Mouse (Mus musculus): ENCODE measurements around the gene Ola1.
A peak's percentile ranks its signal among the peaks of the same experiment; 100 is the strongest.

The Ola1 gene

GRCm38 (mm10) chr2:73218913-73219312 is at the start of gene Ola1:
Gene Ola1 (minus strand): TSS chr2:73218924.
- no peak for DNase-seq

- DNase-seq, result no peak
Observed at GRCm38 (mm10) chr2:73268281-73268680, 49.6 kb upstream of the Ola1 start.

DNA sequence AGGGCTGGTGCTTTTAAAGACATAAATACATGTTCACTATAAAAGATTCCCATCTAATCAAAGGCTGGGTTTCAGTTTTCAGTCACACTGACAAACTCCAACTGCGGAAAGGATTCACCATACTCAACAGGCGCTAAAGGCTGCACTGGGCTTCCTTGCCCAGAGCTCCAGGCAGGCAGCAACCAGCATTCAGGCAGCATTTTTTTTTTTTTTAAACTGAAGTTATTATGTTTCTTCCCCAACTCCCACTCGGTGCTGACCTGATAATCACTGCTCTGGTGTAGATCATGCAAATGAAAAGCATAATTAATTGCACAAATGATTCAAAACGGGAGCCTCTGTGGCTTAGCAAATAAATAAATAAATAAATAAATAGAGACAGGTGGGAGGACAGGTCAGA is 49.1 kb upstream of the Ola1 start:
- DNase-seq, result no peak

DNA sequence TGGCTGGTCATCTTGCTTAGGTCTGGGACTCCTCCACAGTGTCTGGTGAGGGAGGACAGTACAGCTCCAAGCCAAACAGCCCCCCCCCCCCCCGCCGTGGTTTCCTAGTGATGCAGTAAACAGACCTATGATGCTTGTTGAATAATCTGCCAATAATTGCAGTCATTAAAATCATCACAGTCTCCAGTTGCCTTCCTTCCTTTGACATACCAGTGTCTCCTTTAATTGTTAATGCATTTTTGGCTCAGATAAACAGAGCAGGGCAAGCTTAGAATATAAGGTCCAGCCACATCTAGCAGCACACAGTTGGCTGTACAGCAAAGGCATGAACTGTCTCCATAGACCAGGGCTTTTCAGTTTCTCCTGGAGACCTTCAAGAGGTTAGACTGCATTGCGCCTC is 48.5 kb upstream of the Ola1 start:
- no peak for DNase-seq

DNA sequence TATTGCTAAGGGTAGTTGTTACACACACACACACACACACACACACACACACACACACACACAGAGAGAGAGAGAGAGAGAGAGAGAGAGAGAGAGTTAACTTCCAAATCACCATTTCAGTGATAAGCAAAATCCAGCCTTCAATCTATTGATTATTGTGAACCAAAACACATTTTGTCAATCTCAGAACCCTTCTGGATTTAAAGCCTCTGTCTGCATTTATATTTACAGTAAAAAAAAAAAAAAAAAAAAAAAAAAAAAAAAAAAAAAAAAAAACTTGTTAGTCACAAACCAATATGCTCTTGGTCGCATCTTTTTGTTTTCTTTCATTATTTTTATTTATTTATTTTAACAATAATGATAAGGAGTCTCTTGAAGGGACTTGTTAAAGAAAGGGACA is 47.9 kb upstream of the Ola1 start:
- DNase-seq, result no peak

GRCm38 (mm10) chr2:73266011-73266410 is 47.3 kb upstream of the Ola1 start:
- no peak for DNase-seq

DNA sequence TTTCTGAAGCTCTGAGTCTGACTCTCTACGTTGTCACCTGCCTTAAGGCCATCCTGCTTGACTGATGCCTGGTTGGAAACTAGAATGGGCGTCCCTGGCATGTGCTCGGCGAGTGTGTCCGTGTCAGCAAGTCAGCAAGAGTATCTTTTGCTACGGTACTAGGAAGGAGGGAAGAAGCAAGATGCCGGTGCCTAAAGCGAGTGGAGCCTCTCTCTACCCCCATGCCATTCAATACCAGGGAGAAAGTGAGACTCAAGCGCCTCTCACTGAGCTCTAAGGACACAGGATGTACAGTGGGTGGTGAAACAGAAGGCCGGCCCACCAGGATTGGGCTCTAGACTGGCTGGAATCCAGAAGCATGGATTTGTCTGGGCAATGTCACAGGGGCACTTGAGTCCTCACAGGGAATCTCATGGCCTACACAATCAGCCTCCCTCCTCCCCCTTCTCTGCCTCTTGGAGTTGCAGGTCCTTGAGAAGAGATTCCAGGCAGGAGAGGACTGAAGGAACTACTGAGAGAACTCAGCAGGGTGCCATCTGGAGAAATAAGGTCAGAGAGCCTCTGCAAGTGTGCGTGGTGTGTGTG is 46.0 kb upstream of the Ola1 start:
- DNase-seq, result no peak

- DNase-seq, result no peak
Observed at GRCm38 (mm10) chr2:73263794-73264610, 45.3 kb upstream of the Ola1 start.

GRCm38 (mm10) chr2:73263172-73263765 is 44.5 kb upstream of the Ola1 start:
- no peak for DNase-seq

DNA sequence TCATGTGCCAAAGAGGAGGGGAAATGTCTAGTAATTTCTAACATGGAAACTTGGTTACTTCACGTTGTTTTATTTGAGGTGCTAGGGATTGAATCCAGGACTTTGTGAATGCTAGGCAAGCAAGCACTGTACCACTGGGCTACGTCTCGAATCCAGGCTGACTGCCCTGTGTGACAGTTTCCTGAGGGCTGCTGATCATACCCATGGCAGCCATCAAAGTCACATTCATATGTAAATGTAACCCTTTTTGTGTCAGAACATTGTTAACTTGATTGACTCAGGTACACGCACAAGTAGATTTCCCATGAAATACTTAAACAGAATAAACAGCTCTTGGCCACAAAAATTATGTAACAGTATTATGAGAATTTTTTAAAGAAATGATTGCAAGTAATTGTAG is 30.0 kb upstream of the Ola1 start:
- no peak for DNase-seq

DNA sequence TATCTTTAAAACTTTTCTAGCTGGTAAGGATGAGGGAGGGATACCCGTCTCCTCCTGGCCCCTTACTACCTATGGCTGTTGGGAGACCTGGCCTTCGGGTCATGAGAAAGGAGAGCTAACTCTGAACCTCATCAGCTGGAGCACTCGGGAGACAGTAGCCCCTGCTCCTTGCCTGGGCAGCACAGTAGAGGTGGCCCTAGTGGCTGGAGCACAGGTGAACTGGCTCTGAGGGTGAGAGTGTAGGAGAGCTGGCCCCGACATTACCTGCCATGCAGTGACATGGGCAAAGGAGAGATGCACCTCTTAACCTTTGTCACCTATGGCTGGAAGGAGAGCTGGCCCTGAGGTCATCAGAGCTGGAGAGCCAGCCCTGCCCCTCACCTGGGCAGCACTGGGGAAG is 22.6 kb upstream of the Ola1 start:
- DNase-seq, result no peak

DNA sequence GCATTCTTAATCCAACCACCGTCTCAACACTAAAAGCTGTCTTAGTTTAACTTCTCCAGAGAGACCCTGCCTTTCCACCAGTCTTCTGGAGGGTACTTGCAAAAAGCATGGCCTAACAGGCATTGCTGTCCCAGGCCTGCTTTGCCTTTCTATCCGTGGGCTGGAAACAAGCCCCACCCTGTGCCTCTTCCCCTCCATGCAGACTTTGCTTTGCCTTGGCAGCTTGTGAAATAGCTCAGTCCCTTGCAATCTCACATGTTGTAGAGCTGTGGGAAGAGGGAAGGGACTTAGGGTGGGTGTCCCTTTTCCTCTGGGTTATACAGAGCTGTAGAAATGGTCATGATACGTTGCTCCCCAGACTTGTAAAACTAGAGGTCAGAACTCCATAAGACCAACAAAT is 12.4 kb upstream of the Ola1 start:
- DNase-seq, result no peak

DNA sequence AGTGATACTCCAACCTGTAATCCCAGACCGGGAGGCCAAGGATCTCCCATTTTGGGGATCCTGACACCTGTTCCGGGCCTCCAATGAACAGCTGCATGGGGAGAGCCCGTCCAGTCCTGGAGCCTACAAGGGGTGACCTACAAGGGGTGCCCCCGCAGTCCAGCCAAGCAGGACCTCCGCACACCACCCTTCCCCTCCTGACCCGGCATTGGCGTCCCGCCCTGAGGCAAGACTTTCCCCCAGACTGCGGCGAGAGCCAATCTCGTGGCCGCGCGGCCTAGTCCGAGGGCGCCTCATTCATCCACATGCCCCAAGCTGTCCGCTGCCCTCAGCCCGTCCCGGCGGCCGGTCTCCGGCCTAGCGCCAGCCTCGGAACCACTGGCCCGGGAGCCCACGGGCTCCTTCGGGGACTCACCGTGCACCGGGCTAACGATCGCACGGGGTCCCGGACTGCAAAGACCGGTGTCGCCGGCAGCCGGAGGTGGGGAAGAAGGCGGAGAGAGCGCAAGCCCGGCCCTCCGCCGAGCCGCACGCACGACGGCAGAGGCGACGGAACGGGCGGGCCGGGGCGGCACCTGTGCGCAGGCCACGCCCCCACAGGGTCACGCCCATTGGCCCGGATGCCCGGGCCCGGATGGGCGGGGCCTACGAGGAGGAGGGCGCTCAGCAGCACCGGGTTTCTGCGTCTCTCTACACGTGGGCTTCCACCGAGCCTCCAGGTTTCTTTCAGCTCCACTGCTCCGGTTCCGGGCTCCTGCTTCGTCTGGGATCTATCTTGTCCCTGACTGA is 4.7 kb downstream of the Ola1 start:
- DNase-seq, result peak; percentile 90 to 94

DNA sequence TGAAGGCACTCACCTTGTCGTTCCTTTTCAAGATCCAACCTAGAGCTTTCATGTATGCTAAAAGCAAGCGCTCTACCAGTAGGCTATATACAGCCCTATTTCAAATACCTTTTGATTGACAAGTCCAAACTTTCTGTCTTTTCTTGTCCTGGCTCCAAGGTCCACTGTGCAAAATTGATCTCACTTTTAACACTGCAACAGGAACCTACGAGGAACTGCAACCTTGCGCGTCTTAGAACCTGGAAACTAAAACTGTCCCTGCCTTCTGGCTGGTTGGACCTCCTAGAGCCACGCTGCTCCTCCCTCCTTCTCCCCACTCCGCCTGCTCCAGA is 5.2 kb downstream of the Ola1 start:
- DNase-seq, result no peak

DNA sequence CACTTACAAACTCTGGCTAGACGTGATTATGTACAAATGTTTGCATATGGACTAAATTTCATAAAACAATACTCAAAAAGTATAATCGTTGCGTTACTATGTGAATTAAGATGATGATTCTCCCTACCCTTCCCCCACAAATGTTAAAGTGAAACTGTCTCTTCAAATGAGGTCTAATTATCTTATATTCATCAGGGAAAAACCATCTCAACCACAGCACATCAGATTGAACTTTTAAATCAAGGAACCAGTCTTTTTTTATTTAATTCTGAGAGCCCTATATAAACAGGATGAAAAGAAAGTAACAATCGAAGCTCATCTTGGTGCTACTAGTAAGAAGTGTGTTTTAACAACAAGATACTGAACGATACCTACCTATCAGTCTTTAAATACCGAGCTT is 14.4 kb downstream of the Ola1 start:
- DNase-seq, result no peak

- no peak for DNase-seq
Observed at GRCm38 (mm10) chr2:73188488-73188887, 30.2 kb downstream of the Ola1 start.

DNA sequence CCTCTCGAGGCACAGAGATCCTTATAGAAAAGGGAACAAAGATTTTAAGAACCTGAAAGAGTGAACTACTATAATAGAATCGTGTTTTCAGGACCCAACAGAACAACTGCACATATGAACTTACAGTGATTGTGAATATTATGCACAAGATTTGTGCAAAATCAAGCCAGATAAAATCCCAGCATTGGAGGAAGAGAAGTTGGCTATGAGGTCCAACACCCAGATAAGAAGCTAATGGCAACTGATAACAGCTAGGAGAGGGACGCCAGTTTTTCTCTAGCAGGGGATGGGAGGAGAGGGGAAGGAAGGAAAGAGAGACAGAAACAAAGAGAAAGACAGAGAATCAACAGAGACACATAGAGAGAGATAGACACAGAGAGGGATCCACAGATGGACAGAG is 33.5 kb downstream of the Ola1 start:
- no peak for DNase-seq

GRCm38 (mm10) chr2:73169496-73169895 is 49.2 kb downstream of the Ola1 start:
- DNase-seq, result no peak

- peak; percentile 26 to 40 for DNase-seq
Observed at GRCm38 (mm10) chr2:73167126-73167525, 51.6 kb downstream of the Ola1 start.

GRCm38 (mm10) chr2:73164666-73165065 is 54.1 kb downstream of the Ola1 start:
- DNase-seq, result no peak

GRCm38 (mm10) chr2:73160772-73161171 is 58.0 kb downstream of the Ola1 start:
- no peak for DNase-seq

GRCm38 (mm10) chr2:73157202-73157601 is 61.5 kb downstream of the Ola1 start:
- DNase-seq, result no peak

DNA sequence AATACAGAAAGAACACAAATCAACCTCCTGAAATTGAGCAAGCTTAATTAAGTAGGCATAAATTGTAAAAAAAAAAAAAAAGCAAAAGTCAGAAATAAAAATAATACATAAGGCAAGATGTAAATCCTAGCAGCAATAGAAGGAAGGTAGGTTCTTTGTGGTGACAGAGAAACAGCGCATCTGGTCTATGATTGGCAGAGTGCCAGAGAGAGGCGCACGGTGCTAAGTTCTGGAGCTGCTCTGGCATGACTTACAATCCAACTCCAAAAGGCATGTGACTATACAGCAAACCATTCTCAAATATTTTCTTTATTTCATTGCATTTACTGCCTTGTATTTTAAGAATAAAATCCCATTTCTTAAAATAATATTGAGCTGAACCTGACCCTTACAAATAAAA is 68.2 kb downstream of the Ola1 start:
- DNase-seq, result no peak

GRCm38 (mm10) chr2:73146111-73146510 is 72.6 kb downstream of the Ola1 start:
- DNase-seq, result peak; percentile 9 to 24

All from thymus, adult 18-20 months (tissue).